Mouse (Mus musculus): ENCODE results near the gene Kcnj14.
A peak's percentile ranks its signal among the peaks of the same experiment; 100 is the strongest.

The Kcnj14 gene

GRCm38 (mm10) chr7:45824598-45824997 is at the start of gene Kcnj14:
Kcnj14 (minus strand) TSS chr7:45824782.
- H3K36me3 ChIP-seq (ENCODE audit: insufficient read depth, low read length) = peaks cover 89% of the 10 kb centered on the region
- TF ChIP-seq CTCF (conservative IDR thresholded peaks at IDR 0.05; ENCODE audit: low read length) = no peak
- TF ChIP-seq POU5F1 (IDR thresholded peaks at IDR 0.05; ENCODE audit: borderline replicate concordance, low read length) = no peak
- H3K27me3 ChIP-seq (ENCODE audit: insufficient read depth, low read length) = no peaks in the 10 kb centered on the region; the same call in 1 of the 2 replicates
- H3K4me1 ChIP-seq (replicated peaks; ENCODE audit: low read depth, low read length) = peaks cover 65% of the 10 kb centered on the region
- H3K4me3 ChIP-seq (replicated peaks; ENCODE audit: low read length) = 0 out of 2 replicates have a peak within 1 kb of the TSS, but pooled peaks have one; percentile 13
- H3K9me3 ChIP-seq (ENCODE audit: low read length) = no peaks in the 10 kb centered on the region

- Histone ChIP-seq H3K4me3 (replicated peaks; ENCODE audit: low read length) (peak overlapping the region; percentile 87), H3K4me1 (replicated peaks; ENCODE audit: low read depth, low read length) (peaks cover 40% of the 10 kb centered on the region), H3K9me3 (ENCODE audit: low read length) (no peaks in the 10 kb centered on the region), H3K36me3 (ENCODE audit: insufficient read depth, low read length) (peaks cover 40% of the 10 kb centered on the region), H3K27me3 (ENCODE audit: insufficient read depth, low read length) (peaks cover 38% of the 10 kb centered on the region)
- TF ChIP-seq POU5F1 (IDR thresholded peaks at IDR 0.05; ENCODE audit: borderline replicate concordance, low read length) (no peak), NANOG (IDR thresholded peaks at IDR 0.05; ENCODE audit: borderline replicate concordance, low read length) (no peak), CTCF (conservative IDR thresholded peaks at IDR 0.05; ENCODE audit: low read length) (0 out of 2 replicates have a peak, but pooled peaks have one; percentile 12)
Observed at GRCm38 (mm10) chr7:45873061-45873947, 48.7 kb upstream of the Kcnj14 start.

GRCm38 (mm10) chr7:45872624-45873023 is 48.0 kb upstream of the Kcnj14 start, which contains the start of gene Kdelr1:
Kdelr1 (plus strand) TSS chr7:45872772.
- TF ChIP-seq POU5F1 (IDR thresholded peaks at IDR 0.05; ENCODE audit: borderline replicate concordance, low read length) (no peak), CTCF (conservative IDR thresholded peaks at IDR 0.05; ENCODE audit: low read length) (peak; percentile 87)
- no peaks in the 10 kb centered on the region for H3K9me3 ChIP-seq (ENCODE audit: low read length)
- H3K4me1 ChIP-seq (replicated peaks; ENCODE audit: low read depth, low read length) = peaks cover 46% of the 10 kb centered on the region
- peak within 1 kb of the TSS; percentile 87 for H3K4me3 ChIP-seq (replicated peaks; ENCODE audit: low read length)
- peaks cover 45% of the 10 kb centered on the region for H3K27me3 ChIP-seq (ENCODE audit: insufficient read depth, low read length)
- peaks cover 36% of the 10 kb centered on the region for H3K36me3 ChIP-seq (ENCODE audit: insufficient read depth, low read length)

- H3K4me3 ChIP-seq (replicated peaks; ENCODE audit: low read length) = peak overlapping the region; percentile 69
- TF ChIP-seq POU5F1 (IDR thresholded peaks at IDR 0.05; ENCODE audit: borderline replicate concordance, low read length) (no peak), NANOG (IDR thresholded peaks at IDR 0.05; ENCODE audit: borderline replicate concordance, low read length) (no peak), CTCF (conservative IDR thresholded peaks at IDR 0.05; ENCODE audit: low read length) (no peak)
- peaks cover 16% of the 10 kb centered on the region for H3K36me3 ChIP-seq (ENCODE audit: insufficient read depth, low read length)
- peaks cover 55% of the 10 kb centered on the region for H3K27me3 ChIP-seq (ENCODE audit: insufficient read depth, low read length)
- no peaks in the 10 kb centered on the region for H3K9me3 ChIP-seq (ENCODE audit: low read length)
- peaks cover 57% of the 10 kb centered on the region for H3K4me1 ChIP-seq (replicated peaks; ENCODE audit: low read depth, low read length)
Observed at GRCm38 (mm10) chr7:45870282-45871058, 45.9 kb upstream of the Kcnj14 start.

GRCm38 (mm10) chr7:45869787-45870186 is 45.2 kb upstream of the Kcnj14 start:
- Histone ChIP-seq H3K4me3 (replicated peaks; ENCODE audit: low read length) (peak overlapping the region; percentile 69), H3K36me3 (ENCODE audit: insufficient read depth, low read length) (peaks cover 9% of the 10 kb centered on the region), H3K9me3 (ENCODE audit: low read length) (no peaks in the 10 kb centered on the region), H3K27me3 (ENCODE audit: insufficient read depth, low read length) (peaks cover 55% of the 10 kb centered on the region), H3K4me1 (replicated peaks; ENCODE audit: low read depth, low read length) (peaks cover 54% of the 10 kb centered on the region)
- no peak for TF ChIP-seq CTCF (conservative IDR thresholded peaks at IDR 0.05; ENCODE audit: low read length)
- TF ChIP-seq NANOG (IDR thresholded peaks at IDR 0.05; ENCODE audit: borderline replicate concordance, low read length) = no peak

GRCm38 (mm10) chr7:45869107-45869670 is 44.6 kb upstream of the Kcnj14 start:
- Histone ChIP-seq H3K4me3 (replicated peaks; ENCODE audit: low read length) (no peak overlapping the region), H3K36me3 (ENCODE audit: insufficient read depth, low read length) (peaks cover 3% of the 10 kb centered on the region), H3K27me3 (ENCODE audit: insufficient read depth, low read length) (peaks cover 55% of the 10 kb centered on the region), H3K4me1 (replicated peaks; ENCODE audit: low read depth, low read length) (peaks cover 49% of the 10 kb centered on the region), H3K9me3 (ENCODE audit: low read length) (no peaks in the 10 kb centered on the region)
- TF ChIP-seq CTCF (conservative IDR thresholded peaks at IDR 0.05; ENCODE audit: low read length) (no peak), NANOG (IDR thresholded peaks at IDR 0.05; ENCODE audit: borderline replicate concordance, low read length) (no peak), POU5F1 (IDR thresholded peaks at IDR 0.05; ENCODE audit: borderline replicate concordance, low read length) (no peak)

DNA sequence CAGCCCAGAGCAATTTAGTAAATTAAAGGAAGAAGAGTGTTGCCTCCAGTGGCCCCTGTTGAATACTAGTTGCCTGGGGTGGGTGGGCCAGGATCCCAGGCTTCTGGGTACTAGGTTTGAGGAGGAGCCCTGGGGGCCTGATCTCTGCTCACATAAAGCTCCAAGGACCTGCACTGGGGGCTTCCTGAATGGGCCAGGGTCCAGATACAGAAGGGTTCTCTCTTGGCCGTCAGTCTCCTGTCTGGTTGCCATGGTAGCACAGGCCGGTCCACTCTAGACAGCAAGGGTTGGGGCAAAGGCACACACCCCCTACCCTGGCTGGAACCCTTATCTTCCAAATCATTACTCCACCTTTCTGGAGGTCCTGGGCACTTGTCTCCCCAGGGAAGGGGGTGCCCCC is 43.3 kb upstream of the Kcnj14 start:
- no peaks in the 10 kb centered on the region for H3K9me3 ChIP-seq (ENCODE audit: low read length)
- no peak for TF ChIP-seq POU5F1 (IDR thresholded peaks at IDR 0.05; ENCODE audit: borderline replicate concordance, low read length)
- no peak for TF ChIP-seq NANOG (IDR thresholded peaks at IDR 0.05; ENCODE audit: borderline replicate concordance, low read length)
- TF ChIP-seq CTCF (conservative IDR thresholded peaks at IDR 0.05; ENCODE audit: low read length) = no peak
- peaks cover 64% of the 10 kb centered on the region for H3K27me3 ChIP-seq (ENCODE audit: insufficient read depth, low read length)
- H3K36me3 ChIP-seq (ENCODE audit: insufficient read depth, low read length) = no peaks in the 10 kb centered on the region
- no peak overlapping the region for H3K4me3 ChIP-seq (replicated peaks; ENCODE audit: low read length)
- H3K4me1 ChIP-seq (replicated peaks; ENCODE audit: low read depth, low read length) = peaks cover 39% of the 10 kb centered on the region

Measured in E14TG2a.4 (cell line).